Mouse (Mus musculus): ENCODE results near the gene Cyp20a1. TPM values are rescaled to one million over a fixed set of nuclear protein-coding genes. Genes with fewer than 3 reads are reported as not detected.
A peak's percentile ranks its signal among the peaks of the same experiment; 100 is the strongest.

Cyp20a1 gene
- total RNA-seq (2014; rRNA removed) (17.7 and 19.6 TPM in 2 replicates), polyA plus RNA-seq (2012; rRNA removed) (3.6 and 4.0 TPM in 2 replicates)

DNA sequence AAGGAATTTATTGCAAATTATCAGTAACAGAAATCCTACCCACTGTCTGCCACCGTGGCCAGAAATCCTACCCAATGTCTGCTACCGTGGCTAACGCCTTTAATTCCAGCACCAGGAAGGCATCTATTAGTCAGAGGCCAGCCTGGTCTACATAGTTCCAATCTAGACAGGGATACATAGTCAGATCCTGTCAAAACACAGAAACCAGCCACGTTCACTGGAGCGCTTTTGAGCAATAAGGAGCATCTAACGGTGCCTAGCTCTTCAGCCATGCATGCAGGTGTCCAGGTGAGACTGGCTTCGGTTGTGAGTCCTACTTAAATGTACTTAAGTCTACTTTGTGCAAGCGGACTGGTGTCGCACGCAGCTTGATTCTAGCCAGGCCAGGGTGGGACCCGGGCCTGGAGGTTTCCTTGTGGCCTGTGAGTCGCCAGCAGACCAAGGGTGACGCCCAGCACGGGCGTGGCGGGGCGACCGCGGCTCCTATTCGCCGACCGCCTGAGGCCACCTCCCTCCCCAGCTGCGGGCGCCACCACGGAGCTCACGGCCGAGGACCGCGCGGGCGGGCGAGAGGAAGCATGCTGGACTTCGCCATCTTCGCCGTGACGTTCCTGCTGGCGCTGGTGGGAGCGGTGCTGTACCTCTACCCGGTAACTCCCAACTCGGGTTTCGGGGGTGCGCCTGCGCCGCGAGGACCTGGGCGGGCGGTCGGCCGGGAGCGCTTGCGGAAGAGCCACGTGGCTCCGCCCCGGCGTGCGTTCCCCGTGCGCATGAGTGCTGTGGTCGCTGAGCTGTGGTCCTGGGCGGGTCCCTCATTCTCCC lies at the start of gene Cyp20a1:
Gene Cyp20a1 (plus strand): TSS at position 516 of the 822 bp plus-strand sequence.
- Histone ChIP-seq H3K4me1 (ENCODE audit: control insufficient read depth, insufficient read depth, low read length) (peaks cover 1% of the 10 kb centered on the region; the same call in 1 of the 2 replicates), H3K36me3 (ENCODE audit: control insufficient read depth, insufficient read depth, low read length) (peaks cover 7% of the 10 kb centered on the region), H3K9ac (ENCODE audit: low read depth, low read length) (peak within 1 kb of the TSS; percentile 82), H3K4me3 (ENCODE audit: insufficient read depth, low read depth, low read length) (peak within 1 kb of the TSS; percentile 71), H3K27ac (replicated peaks; ENCODE audit: insufficient read depth, low read depth, low read length) (peak within 1 kb of the TSS; percentile 65), H3K27me3 (ENCODE audit: control insufficient read depth, insufficient read depth, low read length) (no peaks in the 10 kb centered on the region), H3K79me2 (ENCODE audit: control insufficient read depth, insufficient read depth, low read length) (no peaks in the 10 kb centered on the region)
- WGBS = 1% methylated on average over 58 of the region's 60 CpGs
- DNase-seq (ENCODE audit: extremely low read depth, low read depth, low spot score) = peak; percentile 77
- TF ChIP-seq POLR2A (IDR thresholded peaks at IDR 0.05; ENCODE audit: extremely low read depth, insufficient read depth, low read length) (peak; percentile 72; the same call in 1 of the 2 replicates), CTCF (IDR thresholded peaks at IDR 0.05; ENCODE audit: low read depth, low read length) (no peak)

DNA sequence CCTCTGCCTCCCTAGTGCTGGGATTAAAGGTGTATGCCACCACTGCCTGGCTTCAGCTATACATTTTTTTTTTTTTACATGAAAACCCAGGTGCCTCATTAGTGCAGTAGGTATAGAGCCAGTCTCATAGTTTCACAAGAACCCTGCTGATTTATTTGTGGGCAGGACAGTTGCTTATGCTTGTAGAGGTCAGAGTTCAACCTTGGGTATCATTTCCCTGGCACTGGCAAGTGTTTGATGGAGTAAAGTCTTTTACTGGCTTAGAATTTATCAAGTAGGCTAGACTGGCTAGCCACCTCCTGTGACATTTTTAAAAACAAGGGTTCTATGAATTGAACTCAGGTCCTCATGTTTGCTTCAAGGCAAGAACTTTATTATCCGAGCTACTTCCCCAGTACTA lies 49.2 kb upstream of the Cyp20a1 start:
- H3K27ac ChIP-seq (replicated peaks; ENCODE audit: insufficient read depth, low read depth, low read length) = peak overlapping the region; percentile 80
- peaks cover 44% of the 10 kb centered on the region for H3K36me3 ChIP-seq (ENCODE audit: control insufficient read depth, insufficient read depth, low read length)
- 23% methylated on average over 1 of the region's 1 CpGs for WGBS
- H3K4me3 ChIP-seq (ENCODE audit: insufficient read depth, low read depth, low read length) = no peak overlapping the region
- no peaks in the 10 kb centered on the region for H3K79me2 ChIP-seq (ENCODE audit: control insufficient read depth, insufficient read depth, low read length)
- peaks cover 3% of the 10 kb centered on the region for H3K4me1 ChIP-seq (ENCODE audit: control insufficient read depth, insufficient read depth, low read length)
- TF ChIP-seq CTCF (IDR thresholded peaks at IDR 0.05; ENCODE audit: low read depth, low read length) = no peak
- no peak for TF ChIP-seq POLR2A (IDR thresholded peaks at IDR 0.05; ENCODE audit: extremely low read depth, insufficient read depth, low read length)
- peak; percentile 95 for DNase-seq (ENCODE audit: extremely low read depth, low read depth, low spot score)
- no peaks in the 10 kb centered on the region for H3K27me3 ChIP-seq (ENCODE audit: control insufficient read depth, insufficient read depth, low read length)
- no peak overlapping the region for H3K9ac ChIP-seq (ENCODE audit: low read depth, low read length)

DNA sequence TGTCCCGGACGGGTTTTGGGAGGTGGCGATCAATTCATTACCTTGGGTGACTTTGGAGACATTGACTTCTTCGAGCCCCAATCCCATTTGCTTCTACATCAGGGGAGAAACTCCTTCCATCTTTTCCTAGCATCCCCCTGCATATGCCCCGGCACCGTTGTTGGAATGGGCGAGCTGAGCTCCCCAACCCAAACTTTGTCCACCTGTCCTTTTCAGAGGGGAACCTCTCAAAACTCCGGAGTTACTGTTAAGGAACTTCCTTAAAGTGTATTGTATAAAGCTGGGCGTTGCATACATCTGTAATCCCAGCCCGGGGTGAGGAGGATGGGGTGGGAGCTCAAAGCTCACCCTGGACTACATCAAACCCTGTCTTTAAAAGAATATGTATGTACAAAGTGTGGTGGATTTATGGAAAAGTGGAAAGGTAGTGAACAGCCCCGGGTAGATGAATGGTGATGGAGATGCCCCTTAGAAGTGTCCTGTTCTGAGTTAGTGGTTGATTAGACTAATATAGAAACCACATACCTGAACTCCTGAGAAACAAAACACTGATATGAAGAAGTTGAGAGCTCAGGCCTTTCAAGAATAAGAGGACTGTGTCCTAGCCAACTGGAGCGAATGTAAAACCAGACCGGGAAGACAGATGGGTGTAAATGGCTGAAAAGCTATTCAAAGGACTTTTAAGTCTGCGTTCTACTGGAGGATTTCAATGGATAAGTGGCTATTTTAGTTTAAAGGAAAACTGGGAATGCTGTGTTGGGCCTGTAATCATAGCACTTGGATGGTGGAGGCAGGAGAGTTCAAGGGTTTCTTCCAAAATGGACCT lies 720 bp downstream of the Cyp20a1 start:
- no peak for DNase-seq (ENCODE audit: extremely low read depth, low read depth, low spot score)
- Histone ChIP-seq H3K9ac (ENCODE audit: low read depth, low read length) (peak overlapping the region; percentile 82), H3K4me1 (ENCODE audit: control insufficient read depth, insufficient read depth, low read length) (peaks cover 1% of the 10 kb centered on the region; the same call in 1 of the 2 replicates), H3K79me2 (ENCODE audit: control insufficient read depth, insufficient read depth, low read length) (no peaks in the 10 kb centered on the region), H3K27me3 (ENCODE audit: control insufficient read depth, insufficient read depth, low read length) (no peaks in the 10 kb centered on the region), H3K36me3 (ENCODE audit: control insufficient read depth, insufficient read depth, low read length) (peaks cover 4% of the 10 kb centered on the region; the same call in 1 of the 2 replicates), H3K27ac (replicated peaks; ENCODE audit: insufficient read depth, low read depth, low read length) (peak overlapping the region; percentile 8; the same call in 1 of the 2 replicates), H3K4me3 (ENCODE audit: insufficient read depth, low read depth, low read length) (peak overlapping the region; percentile 71)
- TF ChIP-seq CTCF (IDR thresholded peaks at IDR 0.05; ENCODE audit: low read depth, low read length) = no peak
- WGBS = 16% methylated on average over 14 of the region's 14 CpGs

DNA sequence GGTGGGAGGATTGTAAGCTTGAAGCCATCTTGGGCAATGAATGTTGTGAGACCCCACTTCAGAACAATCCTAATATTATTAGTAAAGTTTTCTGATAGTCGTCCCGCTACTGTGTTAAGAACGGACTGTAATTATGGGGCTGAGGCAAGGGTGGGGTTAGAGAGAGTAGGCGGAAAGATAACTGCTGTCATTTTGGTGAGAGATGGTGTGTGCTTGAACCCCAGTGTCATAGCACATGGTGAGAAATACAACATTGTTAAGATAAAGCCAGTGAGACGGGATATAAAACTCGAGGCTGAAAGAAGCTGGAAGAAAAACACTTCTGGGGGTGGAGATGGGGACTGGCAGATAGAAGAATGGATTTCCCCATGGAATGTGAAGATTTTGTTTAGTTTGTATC lies 1.5 kb downstream of the Cyp20a1 start:
- Histone ChIP-seq H3K27me3 (ENCODE audit: control insufficient read depth, insufficient read depth, low read length) (no peaks in the 10 kb centered on the region), H3K4me1 (ENCODE audit: control insufficient read depth, insufficient read depth, low read length) (peaks cover 1% of the 10 kb centered on the region; the same call in 1 of the 2 replicates), H3K36me3 (ENCODE audit: control insufficient read depth, insufficient read depth, low read length) (no peaks in the 10 kb centered on the region), H3K27ac (replicated peaks; ENCODE audit: insufficient read depth, low read depth, low read length) (no peak overlapping the region), H3K79me2 (ENCODE audit: control insufficient read depth, insufficient read depth, low read length) (peaks cover 5% of the 10 kb centered on the region; the same call in 1 of the 2 replicates), H3K4me3 (ENCODE audit: insufficient read depth, low read depth, low read length) (no peak overlapping the region), H3K9ac (ENCODE audit: low read depth, low read length) (no peak overlapping the region)
- DNase-seq (ENCODE audit: extremely low read depth, low read depth, low spot score) = peak; percentile 10
- 80% methylated on average over 6 of the region's 6 CpGs for WGBS
- TF ChIP-seq CTCF (IDR thresholded peaks at IDR 0.05; ENCODE audit: low read depth, low read length) = no peak
- no peak for TF ChIP-seq POLR2A (IDR thresholded peaks at IDR 0.05; ENCODE audit: extremely low read depth, insufficient read depth, low read length)

DNA sequence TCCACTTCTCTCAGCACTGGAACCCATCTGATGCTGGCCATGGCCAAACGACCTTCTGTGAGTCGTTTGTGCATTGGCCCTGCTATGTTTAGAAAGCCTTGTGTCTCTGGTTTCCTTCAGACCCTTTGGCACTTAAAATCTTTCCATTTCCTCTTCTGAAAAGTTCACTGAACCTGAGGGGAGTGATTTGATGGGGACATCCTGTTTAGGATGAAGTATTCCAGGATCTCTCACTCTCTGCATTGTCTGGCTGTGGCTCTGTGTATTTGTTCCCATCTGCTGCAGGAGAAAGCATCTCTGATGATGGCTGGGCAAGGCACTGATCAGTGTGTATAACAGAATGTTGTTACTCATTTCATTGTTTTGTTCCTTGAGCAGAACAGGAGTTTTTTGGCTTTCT lies 2.6 kb downstream of the Cyp20a1 start:
- Histone ChIP-seq H3K27ac (replicated peaks; ENCODE audit: insufficient read depth, low read depth, low read length) (peak overlapping the region; percentile 53), H3K36me3 (ENCODE audit: control insufficient read depth, insufficient read depth, low read length) (no peaks in the 10 kb centered on the region)
- 67% methylated on average over 2 of the region's 2 CpGs for WGBS

More for the DNA sequence above, 2.6 kb downstream of the Cyp20a1 start:
- H3K9ac ChIP-seq (ENCODE audit: low read depth, low read length) = no peak overlapping the region
- H3K27me3 ChIP-seq (ENCODE audit: control insufficient read depth, insufficient read depth, low read length) = no peaks in the 10 kb centered on the region
- peaks cover 1% of the 10 kb centered on the region; the same call in 1 of the 2 replicates for H3K4me1 ChIP-seq (ENCODE audit: control insufficient read depth, insufficient read depth, low read length)
- DNase-seq (ENCODE audit: extremely low read depth, low read depth, low spot score) = peak; percentile 48
- H3K79me2 ChIP-seq (ENCODE audit: control insufficient read depth, insufficient read depth, low read length) = peaks cover 5% of the 10 kb centered on the region; the same call in 1 of the 2 replicates
- no peak overlapping the region for H3K4me3 ChIP-seq (ENCODE audit: insufficient read depth, low read depth, low read length)
- TF ChIP-seq POLR2A (IDR thresholded peaks at IDR 0.05; ENCODE audit: extremely low read depth, insufficient read depth, low read length) (no peak), CTCF (IDR thresholded peaks at IDR 0.05; ENCODE audit: low read depth, low read length) (no peak)
